Mouse (Mus musculus) hindbrain, embryonic 12.5 days (tissue): ENCODE measurements at regions not wholly inside any gene's neighbourhood (a gene's known extent, or its start where the extent isn't known, plus 50 kb on each side); places are given as distances from the start of the nearest gene placed in this dataset.
A peak's percentile ranks its signal among the peaks of the same experiment; 100 is the strongest.

Experiments
- ATAC-seq: fragments of 200-750 bp; cut with Nextera tagmentation; 2 replicates; pipeline ENCODE4 v1.8.0; 2017; ENCODE audit warnings: moderate TSS enrichment; ENCODE audit not compliant: low FRiP score
- H3K27ac ChIP-seq: fragments of 300-500 bp; sonication (generic); 2 replicates; pipeline ENCODE4 v1.5.1; 2016; ENCODE audit warnings: mild to moderate bottlenecking
- H3K27me3 ChIP-seq: fragments of 300-500 bp; sonication (generic); 2 replicates; pipeline ENCODE4 v1.6.1; 2016; ENCODE audit warnings: mild to moderate bottlenecking
- H3K36me3 ChIP-seq: fragments of 300-500 bp; sonication (generic); 2 replicates; pipeline ENCODE4 v1.6.1; 2016; ENCODE audit warnings: mild to moderate bottlenecking
- H3K4me1 ChIP-seq: fragments of 300-500 bp; sonication (generic); 2 replicates; pipeline ENCODE4 v1.6.1; 2016
- H3K4me2 ChIP-seq: fragments of 300-500 bp; sonication (generic); replicated peaks from 2 replicates; pipeline ENCODE4 v1.6.1; 2016; ENCODE audit warnings: mild to moderate bottlenecking
- H3K4me3 ChIP-seq: fragments of 300-500 bp; sonication (generic); 2 replicates; pipeline ENCODE4 v1.5.1; 2016; ENCODE audit warnings: mild to moderate bottlenecking
- H3K9ac ChIP-seq: fragments of 300-500 bp; sonication (generic); 2 replicates; pipeline ENCODE4 v1.6.1; 2016; ENCODE audit warnings: mild to moderate bottlenecking, moderate library complexity
- H3K9me3 ChIP-seq: fragments of 300-500 bp; sonication (generic); replicated peaks from 2 replicates; pipeline ENCODE4 v1.6.1; 2016; ENCODE audit warnings: mild to moderate bottlenecking
- WGBS: fragments of 180-500 bp; shearing (Covaris S2); methylation state at CpG from one replicate; pipeline ENCODE4 v1.1.7; 2016; 5-methylcytosine and 5-hydroxymethylcytosine counted together

DNA sequence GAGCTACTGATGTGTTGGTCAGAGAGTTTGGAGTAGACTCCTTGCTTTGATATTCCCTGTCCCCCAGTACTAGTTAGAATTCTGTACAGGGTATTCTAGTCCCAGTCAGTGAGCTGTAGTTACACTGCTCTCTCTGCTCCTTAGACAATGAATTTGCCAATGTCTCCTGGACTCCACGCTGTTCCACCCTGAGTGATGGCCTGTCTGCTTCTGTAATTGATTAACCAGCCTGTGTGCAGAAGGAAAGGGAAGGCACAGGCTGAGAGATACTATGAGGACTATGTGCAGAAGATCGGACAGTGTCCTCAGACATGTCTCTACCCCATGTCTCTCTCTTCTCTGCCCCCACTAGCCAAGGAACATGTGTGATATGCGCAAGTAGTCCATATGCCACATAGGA is 209.9 kb downstream of the Brms1l start:
- no peak overlapping the region for H3K4me2 ChIP-seq
- H3K27me3 ChIP-seq = no peaks in the 10 kb centered on the region
- no peak overlapping the region for H3K9ac ChIP-seq
- no peak for ATAC-seq
- H3K27ac ChIP-seq = no peak overlapping the region
- H3K9me3 ChIP-seq = 0 out of 2 replicates have a peak, but pooled peaks cover 7% of the 10 kb centered on the region
- H3K36me3 ChIP-seq = no peaks in the 10 kb centered on the region
- 73% methylated on average over 3 of the region's 3 CpGs for WGBS
- H3K4me1 ChIP-seq = no peaks in the 10 kb centered on the region
- H3K4me3 ChIP-seq = no peak overlapping the region

DNA sequence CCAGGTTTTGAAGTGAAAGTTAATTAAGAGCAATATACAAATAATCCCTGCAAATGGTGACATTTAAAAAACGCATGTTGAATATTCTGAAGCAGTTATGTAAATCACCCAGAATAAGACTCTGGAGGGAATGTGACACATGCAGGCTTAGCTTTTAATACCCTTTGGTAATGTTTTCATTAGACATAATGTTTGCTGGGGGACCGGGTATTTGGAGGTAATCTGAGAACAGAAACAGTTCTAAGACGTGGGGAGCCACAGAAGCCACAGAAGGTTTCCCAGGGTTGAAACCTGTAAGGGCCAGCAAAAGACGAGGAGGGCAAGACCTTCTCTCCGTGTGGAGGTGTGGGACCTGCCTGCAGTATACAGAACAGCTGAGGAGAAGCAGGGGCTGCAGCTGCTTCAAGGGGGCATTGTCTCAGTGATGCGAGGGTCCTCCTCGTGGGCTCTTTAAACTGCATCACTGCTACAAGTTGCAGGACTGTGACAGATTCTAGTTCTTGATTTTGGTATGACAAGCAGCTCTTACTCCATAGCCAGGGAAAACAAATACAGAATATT is 184.9 kb downstream of the Brms1l start:
- Histone ChIP-seq H3K36me3 (no peaks in the 10 kb centered on the region), H3K4me3 (no peak overlapping the region), H3K9ac (no peak overlapping the region), H3K4me2 (no peak overlapping the region), H3K9me3 (no peaks in the 10 kb centered on the region), H3K27ac (no peak overlapping the region), H3K4me1 (no peaks in the 10 kb centered on the region), H3K27me3 (no peaks in the 10 kb centered on the region)
- WGBS = 31% methylated on average over 7 of the region's 7 CpGs
- ATAC-seq = no peak

DNA sequence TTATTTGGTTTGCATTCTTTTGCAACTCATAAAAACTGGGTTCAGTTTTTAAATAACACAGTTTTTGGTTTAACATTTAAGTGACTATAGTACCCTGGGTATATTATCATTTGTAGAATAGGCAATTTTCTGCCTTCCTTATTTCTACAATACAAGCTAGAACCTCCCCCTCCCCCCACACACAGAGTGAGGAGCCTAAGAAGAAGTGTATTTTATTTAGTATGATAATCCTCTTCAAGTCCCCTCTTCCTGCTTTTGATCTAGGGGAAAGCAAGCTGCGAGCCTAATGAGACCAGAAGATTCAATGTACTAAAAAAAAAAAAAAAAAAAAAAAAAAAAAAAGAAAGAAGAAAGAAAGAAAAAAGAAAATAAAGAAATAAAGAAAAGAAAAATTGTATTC is 184.4 kb downstream of the Brms1l start:
- 40% methylated on average over 1 of the region's 1 CpGs for WGBS
- H3K27me3 ChIP-seq = no peaks in the 10 kb centered on the region

DNA sequence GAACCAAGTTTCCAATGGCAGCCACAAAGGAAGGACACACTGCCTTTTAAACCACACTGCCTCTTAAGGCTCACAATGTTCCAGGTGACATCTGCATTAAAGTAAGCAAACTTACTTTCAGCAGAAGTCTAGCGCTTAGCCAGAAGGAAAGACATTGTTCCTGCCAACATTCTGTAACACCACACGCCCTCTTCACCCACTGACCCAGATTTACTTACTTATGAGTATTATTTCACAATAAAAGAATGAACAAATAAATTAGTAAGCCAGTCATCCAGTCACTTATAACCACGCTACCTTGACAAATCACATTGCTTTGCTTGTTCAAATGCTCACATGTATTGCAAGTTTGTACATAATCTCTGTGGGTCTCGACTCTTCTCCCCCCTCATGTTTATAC is 173.9 kb downstream of the Brms1l start:
- Histone ChIP-seq H3K4me2 (no peak overlapping the region), H3K4me3 (no peak overlapping the region), H3K9me3 (no peaks in the 10 kb centered on the region), H3K27me3 (peaks cover 3% of the 10 kb centered on the region; the same call in 1 of the 2 replicates), H3K4me1 (0 out of 2 replicates have a peak, but pooled peaks cover 2% of the 10 kb centered on the region), H3K9ac (no peak overlapping the region), H3K27ac (no peak overlapping the region), H3K36me3 (no peaks in the 10 kb centered on the region)
- 73% methylated on average over 4 of the region's 4 CpGs for WGBS
- ATAC-seq = no peak

More for the DNA sequence above, 184.4 kb downstream of the Brms1l start:
- Histone ChIP-seq H3K4me1 (no peaks in the 10 kb centered on the region), H3K4me2 (no peak overlapping the region), H3K36me3 (no peaks in the 10 kb centered on the region), H3K27ac (no peak overlapping the region), H3K4me3 (no peak overlapping the region), H3K9me3 (no peaks in the 10 kb centered on the region), H3K9ac (no peak overlapping the region)
- ATAC-seq = no peak

DNA sequence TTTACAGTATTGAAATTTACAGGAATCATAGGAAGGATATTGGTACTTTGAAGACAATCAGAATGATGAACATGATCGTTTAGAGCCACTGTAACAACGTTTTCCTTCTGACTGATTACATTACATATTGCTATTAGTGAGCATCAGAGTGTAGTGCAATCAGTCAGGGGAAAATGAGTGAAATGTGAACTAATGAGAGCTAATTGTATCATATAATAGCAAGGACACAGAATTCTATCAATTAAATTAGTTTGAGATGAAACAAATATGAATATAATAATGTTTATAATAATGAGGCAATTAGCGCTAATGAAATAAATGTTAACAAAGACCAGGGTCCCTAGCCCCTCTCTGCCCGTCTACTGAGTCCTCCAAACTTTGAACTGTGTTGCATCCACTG is 169.7 kb downstream of the Brms1l start:
- Histone ChIP-seq H3K36me3 (no peaks in the 10 kb centered on the region), H3K4me2 (no peak overlapping the region), H3K4me3 (no peak overlapping the region), H3K27me3 (no peaks in the 10 kb centered on the region), H3K27ac (no peak overlapping the region), H3K9me3 (no peaks in the 10 kb centered on the region), H3K4me1 (peaks cover 10% of the 10 kb centered on the region; the same call in 1 of the 2 replicates), H3K9ac (no peak overlapping the region)
- 78% methylated on average over 4 of the region's 4 CpGs for WGBS
- ATAC-seq = no peak

DNA sequence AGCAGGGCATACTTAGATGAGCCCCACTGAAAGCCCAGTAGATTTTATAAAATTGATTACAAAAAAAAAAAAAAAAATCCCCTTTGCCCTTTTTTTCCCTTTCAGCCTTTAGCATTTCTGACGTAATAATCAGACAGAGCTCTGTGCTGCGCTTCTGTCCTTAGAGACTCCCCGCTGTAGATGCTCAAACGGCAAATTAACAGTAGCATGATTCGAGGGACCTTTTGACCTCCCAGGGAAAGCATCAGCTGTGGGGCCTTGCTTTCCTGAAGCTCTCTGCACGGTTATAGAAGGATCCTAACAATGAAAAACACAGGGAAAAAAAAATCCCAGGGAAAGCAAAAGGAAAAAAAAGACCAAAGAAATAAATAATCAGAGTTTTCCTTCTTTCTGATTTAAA is 169.2 kb downstream of the Brms1l start:
- Histone ChIP-seq H3K4me1 (peaks cover 10% of the 10 kb centered on the region; the same call in 1 of the 2 replicates), H3K9me3 (no peaks in the 10 kb centered on the region), H3K9ac (no peak overlapping the region), H3K4me2 (no peak overlapping the region), H3K27me3 (no peaks in the 10 kb centered on the region), H3K27ac (peak overlapping the region; percentile 18; the same call in 1 of the 2 replicates), H3K4me3 (no peak overlapping the region), H3K36me3 (no peaks in the 10 kb centered on the region)
- WGBS = 15% methylated on average over 6 of the region's 6 CpGs
- peak; percentile 69 for ATAC-seq

DNA sequence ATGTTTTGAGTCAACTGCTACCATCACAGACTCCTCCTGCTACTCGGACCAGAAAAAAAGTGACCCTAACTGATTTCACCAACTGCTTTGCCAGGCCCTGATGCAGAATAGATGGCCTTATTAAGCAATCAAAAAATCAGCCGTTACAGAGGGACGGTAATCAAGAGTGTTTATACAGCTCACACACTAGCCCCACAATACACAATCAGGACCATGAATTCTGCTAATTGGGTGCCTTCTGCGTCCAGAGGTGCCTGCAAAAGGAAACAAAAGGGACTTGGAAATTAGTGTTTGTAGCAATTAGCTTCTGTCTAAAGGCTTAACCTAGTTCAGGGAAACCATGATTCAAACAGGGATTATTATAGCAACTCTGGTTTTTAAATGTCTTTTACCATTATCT is 168.4 kb downstream of the Brms1l start:
- 0 out of 2 replicates have a peak overlapping the region, but pooled peaks have one; percentile 8 for H3K27ac ChIP-seq
- H3K9me3 ChIP-seq = no peaks in the 10 kb centered on the region
- H3K4me2 ChIP-seq = no peak overlapping the region
- no peaks in the 10 kb centered on the region for H3K36me3 ChIP-seq
- no peak overlapping the region for H3K9ac ChIP-seq
- ATAC-seq = peak; percentile 82
- no peaks in the 10 kb centered on the region for H3K27me3 ChIP-seq
- no peak overlapping the region for H3K4me3 ChIP-seq
- 19% methylated on average over 4 of the region's 4 CpGs for WGBS
- peaks cover 10% of the 10 kb centered on the region; the same call in 1 of the 2 replicates for H3K4me1 ChIP-seq

DNA sequence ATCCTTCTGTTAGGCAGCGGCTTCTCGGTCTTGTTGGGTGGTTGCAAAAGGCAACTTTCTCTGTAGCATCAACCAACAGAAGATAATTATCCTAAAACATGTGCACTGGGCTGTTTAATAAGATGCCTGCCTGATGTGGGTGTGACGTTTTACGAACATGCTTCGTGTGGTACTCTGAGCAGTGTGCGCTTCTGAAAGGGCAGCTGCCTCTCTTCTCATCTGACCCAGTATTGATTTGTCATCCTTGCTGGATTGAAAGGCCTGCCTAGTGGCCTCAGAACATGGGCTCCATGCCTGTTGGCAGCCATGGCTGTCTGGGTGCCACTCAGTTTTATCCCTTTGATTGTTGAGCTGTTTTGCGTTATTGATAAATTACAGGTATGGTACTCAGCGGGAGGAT is 167.4 kb downstream of the Brms1l start:
- Histone ChIP-seq H3K27me3 (no peaks in the 10 kb centered on the region), H3K9me3 (no peaks in the 10 kb centered on the region), H3K9ac (no peak overlapping the region), H3K4me3 (no peak overlapping the region), H3K36me3 (no peaks in the 10 kb centered on the region), H3K4me1 (peaks cover 10% of the 10 kb centered on the region; the same call in 1 of the 2 replicates), H3K4me2 (no peak overlapping the region), H3K27ac (no peak overlapping the region)
- no peak for ATAC-seq
- WGBS = 78% methylated on average over 8 of the region's 8 CpGs

DNA sequence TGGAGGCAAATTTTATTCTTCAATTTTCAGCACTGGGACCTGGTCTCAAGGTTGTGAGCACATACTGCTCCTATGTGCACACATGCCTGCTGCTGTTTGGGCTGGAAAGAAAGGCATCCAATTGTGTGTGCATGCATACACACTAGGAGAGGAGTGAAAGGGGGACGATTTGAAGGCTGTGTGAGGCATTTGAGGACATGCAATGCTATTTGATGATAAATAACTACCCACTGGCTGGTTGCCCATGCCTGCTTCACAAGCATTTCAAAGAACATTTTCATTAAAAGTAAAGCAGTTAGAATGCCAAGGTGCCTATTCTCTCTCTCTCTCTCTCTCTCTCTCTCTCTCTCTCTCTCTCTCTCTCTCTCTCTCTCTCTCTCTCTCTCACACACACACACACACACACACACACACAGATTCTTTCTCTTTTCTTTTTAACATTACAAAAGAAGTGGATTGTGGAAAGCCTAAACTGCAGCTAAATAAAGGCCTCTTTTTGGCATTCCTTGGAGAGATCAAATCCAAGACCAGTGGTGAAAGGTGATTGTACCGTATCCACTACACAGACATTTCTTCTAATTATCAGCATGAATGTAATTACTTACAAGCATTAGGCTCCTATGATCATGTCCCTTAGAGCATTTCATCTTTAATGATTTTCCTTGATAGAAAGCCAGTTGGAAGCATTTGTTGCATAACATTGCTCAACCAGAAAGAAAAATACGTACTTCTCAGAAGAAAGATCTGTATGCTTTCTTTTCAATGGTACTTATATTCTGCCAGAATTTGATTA is 160.7 kb downstream of the Brms1l start:
- Histone ChIP-seq H3K9me3 (no peaks in the 10 kb centered on the region), H3K4me1 (no peaks in the 10 kb centered on the region), H3K27ac (no peak overlapping the region), H3K4me2 (no peak overlapping the region), H3K36me3 (no peaks in the 10 kb centered on the region), H3K4me3 (no peak overlapping the region), H3K27me3 (no peaks in the 10 kb centered on the region), H3K9ac (no peak overlapping the region)
- no peak for ATAC-seq
- 59% methylated on average over 3 of the region's 3 CpGs for WGBS

DNA sequence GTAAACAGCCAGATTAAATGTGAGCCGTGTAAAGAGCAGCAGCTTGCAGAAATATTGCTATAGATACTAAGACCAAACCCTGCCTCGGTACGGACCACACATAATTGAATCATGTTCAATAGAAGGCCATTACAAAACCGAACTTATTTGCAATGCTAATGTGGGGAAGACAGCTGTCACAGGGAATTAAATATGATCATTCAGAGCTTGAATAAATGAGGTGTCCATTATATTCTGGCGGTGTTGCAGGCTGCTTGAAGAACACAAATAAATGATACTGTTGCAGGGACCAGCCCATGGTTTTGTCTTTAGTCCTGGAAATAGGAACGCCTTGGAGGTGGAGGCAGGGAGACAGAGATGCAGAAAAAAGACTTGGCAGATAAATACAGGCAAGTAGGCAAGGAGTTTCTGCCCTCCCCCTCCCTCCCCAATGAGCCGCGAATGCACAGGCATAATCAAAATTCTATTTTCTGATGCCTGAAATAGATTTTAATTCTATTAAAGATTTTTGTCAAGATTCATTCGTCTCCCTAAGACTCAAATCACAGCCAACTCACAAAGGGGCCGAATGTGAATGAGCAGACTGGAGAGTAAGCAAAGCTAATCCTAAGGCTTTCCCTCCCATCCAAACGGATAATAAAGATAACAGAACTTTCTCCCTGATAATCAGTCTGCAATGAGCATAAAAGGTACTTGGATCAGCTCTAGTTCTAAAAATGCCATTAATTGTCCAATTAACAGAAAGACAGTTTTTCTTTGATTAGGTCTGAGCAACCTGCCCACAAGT is 147.6 kb downstream of the Brms1l start:
- H3K27ac ChIP-seq = peak overlapping the region; percentile 70
- 42% methylated on average over 11 of the region's 11 CpGs for WGBS
- H3K4me1 ChIP-seq = peaks cover 13% of the 10 kb centered on the region; the same call in 1 of the 2 replicates
- no peak overlapping the region for H3K4me3 ChIP-seq
- H3K9ac ChIP-seq = no peak overlapping the region
- 0 out of 2 replicates have a peak, but pooled peaks cover 4% of the 10 kb centered on the region for H3K27me3 ChIP-seq
- no peaks in the 10 kb centered on the region for H3K9me3 ChIP-seq
- H3K4me2 ChIP-seq = peak overlapping the region; percentile 33
- peak; percentile 91 for ATAC-seq
- no peaks in the 10 kb centered on the region for H3K36me3 ChIP-seq

DNA sequence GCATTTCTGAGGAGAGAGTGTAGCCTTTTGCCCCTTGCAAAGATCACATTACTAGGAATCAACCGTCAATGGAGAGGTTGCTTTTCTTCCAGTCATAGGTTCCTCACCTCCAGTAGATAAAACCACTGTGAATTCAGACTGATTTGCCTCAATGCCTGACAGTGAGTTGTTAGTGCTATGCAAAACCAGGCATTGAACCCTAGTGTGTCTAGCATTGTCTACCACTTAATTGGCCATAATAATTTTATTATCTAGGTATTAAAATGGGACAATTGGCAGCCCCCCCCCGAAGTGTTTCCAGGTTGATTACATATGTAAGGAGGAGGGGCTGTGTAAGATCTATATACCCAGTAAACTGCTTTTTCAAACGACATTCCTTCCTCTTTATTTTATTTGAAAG is 147.0 kb downstream of the Brms1l start:
- Histone ChIP-seq H3K4me3 (no peak overlapping the region), H3K9ac (no peak overlapping the region), H3K36me3 (no peaks in the 10 kb centered on the region), H3K27me3 (0 out of 2 replicates have a peak, but pooled peaks cover 4% of the 10 kb centered on the region), H3K9me3 (no peaks in the 10 kb centered on the region), H3K27ac (peak overlapping the region; percentile 70; the same call in 1 of the 2 replicates), H3K4me2 (peak overlapping the region; percentile 33), H3K4me1 (peaks cover 13% of the 10 kb centered on the region; the same call in 1 of the 2 replicates)
- ATAC-seq = peak; percentile 68
- 31% methylated on average over 3 of the region's 3 CpGs for WGBS

DNA sequence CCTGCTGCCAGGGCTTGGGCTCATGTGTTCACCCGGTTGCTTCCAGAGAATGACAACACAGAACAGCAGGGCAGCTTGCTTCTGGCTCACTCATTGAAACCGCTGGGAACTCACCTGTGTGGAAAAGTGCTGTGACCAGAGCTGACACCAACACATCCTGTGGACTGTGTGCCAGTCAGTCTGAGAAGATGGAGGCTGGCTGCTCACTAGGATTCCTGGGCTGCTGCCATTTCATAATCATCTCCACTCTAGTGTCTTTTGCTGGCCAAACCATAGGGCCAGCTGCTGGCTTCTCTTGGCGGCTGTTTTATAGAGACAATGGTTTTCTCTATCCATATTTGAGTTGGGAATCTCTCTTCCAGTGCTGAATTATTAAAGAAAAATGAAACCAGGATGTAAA is 138.1 kb downstream of the Brms1l start:
- Histone ChIP-seq H3K4me2 (no peak overlapping the region), H3K27ac (no peak overlapping the region), H3K4me1 (no peaks in the 10 kb centered on the region), H3K4me3 (no peak overlapping the region), H3K9me3 (no peaks in the 10 kb centered on the region), H3K9ac (no peak overlapping the region), H3K36me3 (no peaks in the 10 kb centered on the region), H3K27me3 (no peaks in the 10 kb centered on the region)
- ATAC-seq = no peak
- WGBS = 83% methylated on average over 3 of the region's 3 CpGs
